Mouse (Mus musculus): Measurements from ENCODE around the gene Rabif. TPM values are rescaled to one million over a fixed set of nuclear protein-coding genes. Genes with fewer than 3 reads are reported as not detected.

The Rabif gene
- polyA plus RNA-seq, 1 experiment from 2014 or later = 54.9 TPM

- Histone ChIP-seq H3K36me3 (peaks cover 39% of the 10 kb centered on the region), H3K9ac (replicated peaks) (no peak overlapping the region), H3K4me1 (replicated peaks) (peaks cover 17% of the 10 kb centered on the region), H3K4me3 (replicated peaks) (no peak overlapping the region), H3K27ac (no peak overlapping the region), H3K9me3 (no peaks in the 10 kb centered on the region), H3K27me3 (no peaks in the 10 kb centered on the region), H3K4me2 (replicated peaks) (no peak overlapping the region)
- no peak for ATAC-seq
- 93% methylated on average over 6 of the region's 6 CpGs for WGBS
These were observed 3.3 kb upstream of the Rabif start for GRCm38 (mm10) chr1:134490903-134491801.

- Histone ChIP-seq H3K4me3 (replicated peaks) (no peak overlapping the region), H3K36me3 (peaks cover 33% of the 10 kb centered on the region), H3K9ac (replicated peaks) (no peak overlapping the region), H3K4me1 (replicated peaks) (peaks cover 18% of the 10 kb centered on the region), H3K27ac (no peak overlapping the region), H3K27me3 (no peaks in the 10 kb centered on the region), H3K4me2 (replicated peaks) (no peak overlapping the region), H3K9me3 (no peaks in the 10 kb centered on the region)
- no peak for ATAC-seq
- WGBS = 75% methylated on average over 7 of the region's 7 CpGs
These were observed 2.2 kb upstream of the Rabif start for GRCm38 (mm10) chr1:134492276-134492675.

- H3K36me3 ChIP-seq = peaks cover 22% of the 10 kb centered on the region
- ATAC-seq = no peak
- no peaks in the 10 kb centered on the region for H3K9me3 ChIP-seq
- WGBS = 89% methylated on average over 2 of the region's 2 CpGs
- peak overlapping the region; percentile 75; the same call in 1 of the 2 replicates for H3K4me3 ChIP-seq (replicated peaks)
- H3K9ac ChIP-seq (replicated peaks) = 0 out of 2 replicates have a peak overlapping the region, but pooled peaks have one; percentile 57
- peaks cover 18% of the 10 kb centered on the region for H3K4me1 ChIP-seq (replicated peaks)
- H3K27ac ChIP-seq = no peak overlapping the region
- no peaks in the 10 kb centered on the region for H3K27me3 ChIP-seq
- H3K4me2 ChIP-seq (replicated peaks) = peak overlapping the region; percentile 69
These were observed 952 bp upstream of the Rabif start for GRCm38 (mm10) chr1:134493496-134493895.

- Histone ChIP-seq H3K9me3 (no peaks in the 10 kb centered on the region), H3K36me3 (peaks cover 20% of the 10 kb centered on the region), H3K4me1 (replicated peaks) (peaks cover 18% of the 10 kb centered on the region), H3K4me3 (replicated peaks) (peak overlapping the region; percentile 75), H3K4me2 (replicated peaks) (peak overlapping the region; percentile 69), H3K27me3 (no peaks in the 10 kb centered on the region), H3K9ac (replicated peaks) (peak overlapping the region; percentile 57; the same call in 1 of the 2 replicates), H3K27ac (peak overlapping the region; percentile 68)
- no peak; the same call in none of the 2 replicates for ATAC-seq
- 31% methylated on average over 5 of the region's 5 CpGs for WGBS
These were observed 492 bp upstream of the Rabif start for GRCm38 (mm10) chr1:134493956-134494355.

- Histone ChIP-seq H3K4me2 (replicated peaks) (peak overlapping the region; percentile 69), H3K27me3 (no peaks in the 10 kb centered on the region), H3K27ac (peak overlapping the region; percentile 89; the same call in 1 of the 2 replicates), H3K36me3 (peaks cover 7% of the 10 kb centered on the region; the same call in 1 of the 2 replicates), H3K9ac (replicated peaks) (peak overlapping the region; percentile 69), H3K4me1 (replicated peaks) (peaks cover 18% of the 10 kb centered on the region), H3K4me3 (replicated peaks) (peak overlapping the region; percentile 75), H3K9me3 (no peaks in the 10 kb centered on the region)
- WGBS = 23% methylated on average over 5 of the region's 5 CpGs
- ATAC-seq = no peak
These were observed 730 bp downstream of the Rabif start for GRCm38 (mm10) chr1:134495216-134495539.

DNA sequence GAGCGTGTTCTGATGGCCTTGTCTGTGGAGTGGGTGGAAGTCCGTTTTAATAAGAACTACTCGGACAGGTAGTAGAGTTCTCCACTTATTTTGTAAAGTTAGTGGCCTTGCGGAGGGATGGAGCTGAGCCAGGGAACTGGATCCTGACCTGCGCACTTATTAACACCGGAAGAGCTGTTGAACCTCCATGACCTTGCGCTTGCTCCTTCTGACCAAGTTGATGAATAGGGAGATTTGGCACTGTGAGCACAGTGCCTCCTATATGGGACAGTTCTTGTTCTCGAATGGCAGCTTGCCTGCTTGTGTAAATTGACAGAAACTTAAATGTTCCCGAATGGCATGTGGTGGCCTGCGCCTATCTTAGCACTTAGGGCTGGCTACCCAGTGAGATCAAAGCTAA, 1.5 kb downstream of the Rabif start:
- Histone ChIP-seq H3K36me3 (0 out of 2 replicates have a peak, but pooled peaks cover 6% of the 10 kb centered on the region), H3K4me2 (replicated peaks) (peak overlapping the region; percentile 69; the same call in 1 of the 2 replicates), H3K27ac (no peak overlapping the region), H3K27me3 (no peaks in the 10 kb centered on the region), H3K9ac (replicated peaks) (no peak overlapping the region), H3K4me1 (replicated peaks) (peaks cover 18% of the 10 kb centered on the region), H3K9me3 (no peaks in the 10 kb centered on the region), H3K4me3 (replicated peaks) (no peak overlapping the region)
- 93% methylated on average over 10 of the region's 10 CpGs for WGBS
- ATAC-seq = no peak

DNA sequence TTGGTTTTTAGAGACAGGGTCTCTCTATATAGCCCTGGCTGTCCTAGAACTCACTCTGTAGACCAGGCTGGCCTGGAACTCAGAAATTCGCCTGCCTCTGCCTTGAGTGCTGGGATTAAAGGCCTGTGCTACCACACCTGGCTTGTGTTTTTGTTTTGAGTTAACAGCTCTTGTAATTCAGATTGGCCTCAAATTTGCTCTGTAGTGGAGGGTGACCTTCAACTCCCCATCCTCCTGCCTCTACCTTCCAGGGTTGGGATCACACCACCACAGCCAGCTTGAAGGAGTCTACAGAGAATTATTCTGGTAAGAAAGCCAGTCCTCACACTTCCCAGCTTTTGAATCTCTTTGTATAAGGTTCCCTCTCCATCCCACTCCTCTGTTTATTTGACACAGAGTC, 6.5 kb downstream of the Rabif start:
- H3K9me3 ChIP-seq = no peaks in the 10 kb centered on the region

DNA sequence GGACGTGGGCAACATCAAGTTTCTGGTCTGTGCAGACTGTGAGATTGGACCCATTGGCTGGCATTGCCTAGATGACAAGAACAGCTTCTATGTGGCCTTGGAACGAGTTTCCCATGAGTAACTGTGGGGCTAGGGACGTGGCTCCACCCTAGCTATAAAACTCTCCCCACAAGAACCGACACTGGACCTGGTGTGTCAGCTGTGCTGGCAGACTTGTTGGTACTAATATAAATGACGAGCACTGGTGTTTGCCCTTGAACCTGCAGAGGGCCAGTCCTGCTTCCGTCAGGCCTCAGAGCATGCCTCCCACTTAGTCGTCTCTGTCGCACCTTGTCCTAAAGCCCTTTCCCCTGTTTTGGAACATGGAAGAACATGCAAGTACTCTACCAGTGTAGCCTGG, 11.8 kb downstream of the Rabif start:
- no peaks in the 10 kb centered on the region for H3K4me1 ChIP-seq (replicated peaks)
- 92% methylated on average over 8 of the region's 8 CpGs for WGBS
- H3K27me3 ChIP-seq = 0 out of 2 replicates have a peak, but pooled peaks cover under 1% of the 10 kb centered on the region
- H3K27ac ChIP-seq = no peak overlapping the region
- H3K36me3 ChIP-seq = peaks cover 54% of the 10 kb centered on the region
- H3K4me3 ChIP-seq (replicated peaks) = no peak overlapping the region
- ATAC-seq = no peak
- H3K9me3 ChIP-seq = no peaks in the 10 kb centered on the region
- no peak overlapping the region for H3K9ac ChIP-seq (replicated peaks)
- no peak overlapping the region for H3K4me2 ChIP-seq (replicated peaks)

More for the DNA sequence above, 6.5 kb downstream of the Rabif start:
- 100% methylated on average over 1 of the region's 1 CpGs for WGBS
- peaks cover 3% of the 10 kb centered on the region for H3K4me1 ChIP-seq (replicated peaks)
- no peak overlapping the region for H3K9ac ChIP-seq (replicated peaks)
- H3K27ac ChIP-seq = no peak overlapping the region
- peaks cover 24% of the 10 kb centered on the region for H3K36me3 ChIP-seq
- H3K27me3 ChIP-seq = no peaks in the 10 kb centered on the region
- no peak for ATAC-seq
- no peak overlapping the region for H3K4me2 ChIP-seq (replicated peaks)
- H3K4me3 ChIP-seq (replicated peaks) = no peak overlapping the region

DNA sequence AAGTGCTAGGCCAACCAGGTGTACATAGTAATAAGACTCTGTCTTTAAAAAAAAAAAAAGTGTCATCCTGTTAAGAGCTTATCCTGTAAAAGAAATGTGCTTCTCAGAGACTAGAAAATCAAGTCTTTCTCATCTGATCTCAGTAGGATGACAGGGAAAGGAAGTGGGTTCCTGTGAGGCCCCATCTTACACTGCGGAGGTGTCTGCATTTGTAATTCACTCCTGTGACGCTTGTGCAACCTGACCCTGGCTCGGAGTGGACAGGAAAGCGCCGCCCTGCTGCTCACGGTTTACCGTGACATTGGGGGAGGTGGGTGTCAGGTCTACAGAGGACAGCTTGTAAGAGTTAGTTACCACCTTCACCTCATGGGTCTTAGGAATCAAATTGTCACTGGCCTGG, 15.6 kb downstream of the Rabif start:
- WGBS = 61% methylated on average over 7 of the region's 7 CpGs
- H3K27me3 ChIP-seq = peaks cover 37% of the 10 kb centered on the region

DNA sequence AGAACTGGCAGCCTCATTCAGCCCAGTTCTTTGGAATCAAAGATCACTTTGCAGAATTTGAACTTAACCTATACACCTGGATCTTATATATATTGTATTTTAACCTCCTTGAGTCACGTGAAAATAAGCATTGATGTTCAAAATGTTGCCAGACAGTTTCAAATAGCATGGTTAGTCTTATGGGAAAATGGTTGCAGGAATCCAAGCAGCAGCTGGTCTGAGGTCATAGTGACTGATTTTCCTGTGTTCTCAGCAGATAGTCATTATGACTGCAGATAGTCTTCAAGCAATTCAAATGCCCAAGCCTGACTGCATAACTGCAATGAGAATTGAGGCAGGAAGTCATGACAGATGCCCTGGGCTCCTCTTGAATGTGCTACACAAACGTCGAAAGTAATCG, 17.7 kb downstream of the Rabif start:
- peaks cover 28% of the 10 kb centered on the region for H3K4me1 ChIP-seq (replicated peaks)
- no peak overlapping the region for H3K4me2 ChIP-seq (replicated peaks)
- H3K9ac ChIP-seq (replicated peaks) = no peak overlapping the region
- H3K4me3 ChIP-seq (replicated peaks) = no peak overlapping the region
- peaks cover 21% of the 10 kb centered on the region for H3K36me3 ChIP-seq
- H3K27me3 ChIP-seq = peaks cover 40% of the 10 kb centered on the region
- no peak overlapping the region for H3K27ac ChIP-seq
- WGBS = 62% methylated on average over 4 of the region's 4 CpGs
- ATAC-seq = no peak
- no peaks in the 10 kb centered on the region for H3K9me3 ChIP-seq

More for the DNA sequence above, 15.6 kb downstream of the Rabif start:
- no peak overlapping the region for H3K4me2 ChIP-seq (replicated peaks)
- peaks cover 41% of the 10 kb centered on the region for H3K36me3 ChIP-seq
- peaks cover 17% of the 10 kb centered on the region for H3K4me1 ChIP-seq (replicated peaks)
- no peak for ATAC-seq
- no peak overlapping the region for H3K9ac ChIP-seq (replicated peaks)
- H3K9me3 ChIP-seq = no peaks in the 10 kb centered on the region
- H3K4me3 ChIP-seq (replicated peaks) = no peak overlapping the region
- no peak overlapping the region for H3K27ac ChIP-seq

GRCm38 (mm10) chr1:134512584-134512983, 18.1 kb downstream of the Rabif start:
- H3K27me3 ChIP-seq = peaks cover 40% of the 10 kb centered on the region
- WGBS = 56% methylated on average over 6 of the region's 6 CpGs
- ATAC-seq = no peak
- H3K4me1 ChIP-seq (replicated peaks) = peaks cover 28% of the 10 kb centered on the region
- no peak overlapping the region; the same call in 1 of the 2 replicates for H3K4me2 ChIP-seq (replicated peaks)
- H3K4me3 ChIP-seq (replicated peaks) = peak overlapping the region; percentile 36; the same call in 1 of the 2 replicates
- peaks cover 17% of the 10 kb centered on the region for H3K36me3 ChIP-seq
- H3K9me3 ChIP-seq = no peaks in the 10 kb centered on the region
- H3K9ac ChIP-seq (replicated peaks) = no peak overlapping the region
- H3K27ac ChIP-seq = no peak overlapping the region

- H3K27me3 ChIP-seq = peaks cover 40% of the 10 kb centered on the region
- H3K36me3 ChIP-seq = peaks cover 10% of the 10 kb centered on the region
- H3K27ac ChIP-seq = no peak overlapping the region
- peak overlapping the region; percentile 65 for H3K4me2 ChIP-seq (replicated peaks)
- 1% methylated on average over 38 of the region's 38 CpGs for WGBS
- peaks cover 28% of the 10 kb centered on the region for H3K4me1 ChIP-seq (replicated peaks)
- peak; percentile 56; the same call in 1 of the 2 replicates for ATAC-seq
- peak overlapping the region; percentile 55 for H3K9ac ChIP-seq (replicated peaks)
- peak overlapping the region; percentile 36 for H3K4me3 ChIP-seq (replicated peaks)
- no peaks in the 10 kb centered on the region for H3K9me3 ChIP-seq
These were observed 18.9 kb downstream of the Rabif start for GRCm38 (mm10) chr1:134513312-134513860.
